Mouse (Mus musculus): ENCODE results near the gene Hist1h4f.

DNA sequence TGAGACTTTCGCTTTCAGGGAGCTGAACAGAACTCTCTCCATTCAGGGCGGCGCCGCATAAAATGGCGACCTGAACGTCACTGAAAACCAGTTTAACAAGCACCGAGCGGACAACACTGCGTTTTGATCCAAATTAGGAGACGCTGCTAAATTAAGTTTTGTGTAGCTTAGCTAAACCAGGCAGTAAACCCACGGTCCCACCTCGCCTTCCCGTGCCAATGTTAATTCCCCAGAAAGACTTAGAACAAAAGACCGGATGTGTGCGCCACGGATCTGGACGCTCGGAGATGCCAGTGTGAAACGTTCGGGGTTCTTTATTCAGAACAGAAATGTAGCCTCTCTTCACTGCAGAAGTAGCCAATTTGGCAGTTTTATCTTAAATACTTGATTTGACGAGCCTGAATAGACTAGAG is 33.6 kb upstream of the Hist1h4f start:
- TF ChIP-seq EP300 (IDR thresholded peaks at IDR 0.05) (no peak), CTCF (IDR thresholded peaks at IDR 0.05) (no peak)

All from lung, postnatal 0 days (tissue).